Mouse (Mus musculus): ENCODE data around the gene Zbtb8a. TPM values are rescaled to one million over a fixed set of nuclear protein-coding genes. Genes with fewer than 3 reads are reported as not detected.
A peak's percentile ranks its signal among the peaks of the same experiment; 100 is the strongest.

Zbtb8a gene
- polyA plus RNA-seq, 1 experiment = 8.9 TPM

GRCm38 (mm10) chr4:129346481-129347154 lies 31.3 kb downstream of the Zbtb8a start:
- Histone ChIP-seq H3K27ac (ENCODE audit: insufficient read depth, low read length) (peak overlapping the region; percentile 45; the same call in 1 of the 2 replicates), H3K4me3 (ENCODE audit: insufficient read depth, low read length) (no peak overlapping the region), H3K4me1 (ENCODE audit: control insufficient read depth, insufficient read depth, low read length) (0 out of 2 replicates have a peak, but pooled peaks cover 2% of the 10 kb centered on the region)
- no peak for TF ChIP-seq POLR2A (IDR thresholded peaks at IDR 0.05; ENCODE audit: extremely low read depth, insufficient read depth, low read length)
- no peak for TF ChIP-seq CTCF (IDR thresholded peaks at IDR 0.05; ENCODE audit: extremely low read depth, insufficient read depth, low read length)

DNA sequence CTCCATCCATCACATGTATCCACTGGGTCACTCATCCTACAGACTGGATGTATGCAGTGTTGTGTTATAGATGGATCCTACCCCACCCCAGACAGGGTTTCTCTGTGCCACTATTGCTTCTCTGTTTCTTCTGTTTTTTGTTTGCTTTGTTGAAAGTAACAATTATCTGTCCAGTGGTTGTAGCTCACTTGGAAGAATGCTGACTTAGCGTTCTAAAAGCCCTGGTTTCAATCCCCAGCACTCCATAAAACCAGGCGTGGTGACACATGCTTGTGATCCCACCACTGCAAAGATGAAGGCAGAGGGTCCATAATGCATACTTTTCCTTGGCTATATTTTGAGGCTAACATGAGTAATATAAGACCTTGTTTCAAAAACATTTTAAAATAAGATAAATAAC lies 35.2 kb downstream of the Zbtb8a start:
- H3K4me3 ChIP-seq (ENCODE audit: insufficient read depth, low read length) = no peak overlapping the region
- TF ChIP-seq CTCF (IDR thresholded peaks at IDR 0.05; ENCODE audit: extremely low read depth, insufficient read depth, low read length) = no peak
- TF ChIP-seq POLR2A (IDR thresholded peaks at IDR 0.05; ENCODE audit: extremely low read depth, insufficient read depth, low read length) = no peak
- H3K4me1 ChIP-seq (ENCODE audit: control insufficient read depth, insufficient read depth, low read length) = 0 out of 2 replicates have a peak, but pooled peaks cover 2% of the 10 kb centered on the region
- no peak overlapping the region for H3K27ac ChIP-seq (ENCODE audit: insufficient read depth, low read length)

- Histone ChIP-seq H3K27ac (ENCODE audit: insufficient read depth, low read length) (no peak overlapping the region), H3K4me1 (ENCODE audit: control insufficient read depth, insufficient read depth, low read length) (0 out of 2 replicates have a peak, but pooled peaks cover 2% of the 10 kb centered on the region), H3K4me3 (ENCODE audit: insufficient read depth, low read length) (no peak overlapping the region)
- TF ChIP-seq POLR2A (IDR thresholded peaks at IDR 0.05; ENCODE audit: extremely low read depth, insufficient read depth, low read length) (no peak), CTCF (IDR thresholded peaks at IDR 0.05; ENCODE audit: extremely low read depth, insufficient read depth, low read length) (no peak)
Observed at GRCm38 (mm10) chr4:129341888-129342287, 36.0 kb downstream of the Zbtb8a start.

- Histone ChIP-seq H3K4me1 (ENCODE audit: control insufficient read depth, insufficient read depth, low read length) (no peaks in the 10 kb centered on the region), H3K4me3 (ENCODE audit: insufficient read depth, low read length) (no peak overlapping the region), H3K27ac (ENCODE audit: insufficient read depth, low read length) (no peak overlapping the region)
- TF ChIP-seq CTCF (IDR thresholded peaks at IDR 0.05; ENCODE audit: extremely low read depth, insufficient read depth, low read length) (no peak), POLR2A (IDR thresholded peaks at IDR 0.05; ENCODE audit: extremely low read depth, insufficient read depth, low read length) (no peak)
Observed at GRCm38 (mm10) chr4:129339743-129340142, 38.2 kb downstream of the Zbtb8a start.

- Histone ChIP-seq H3K4me3 (ENCODE audit: insufficient read depth, low read length) (peak overlapping the region; percentile 71), H3K27ac (ENCODE audit: insufficient read depth, low read length) (no peak overlapping the region), H3K4me1 (ENCODE audit: control insufficient read depth, insufficient read depth, low read length) (peaks cover 2% of the 10 kb centered on the region)
- no peak for TF ChIP-seq POLR2A (IDR thresholded peaks at IDR 0.05; ENCODE audit: extremely low read depth, insufficient read depth, low read length)
- no peak for TF ChIP-seq CTCF (IDR thresholded peaks at IDR 0.05; ENCODE audit: extremely low read depth, insufficient read depth, low read length)
Observed at GRCm38 (mm10) chr4:129336291-129336690, 41.6 kb downstream of the Zbtb8a start.

- TF ChIP-seq CTCF (IDR thresholded peaks at IDR 0.05; ENCODE audit: extremely low read depth, insufficient read depth, low read length) (no peak), POLR2A (IDR thresholded peaks at IDR 0.05; ENCODE audit: extremely low read depth, insufficient read depth, low read length) (peak; percentile 59; the same call in 1 of the 2 replicates)
- Histone ChIP-seq H3K27ac (ENCODE audit: insufficient read depth, low read length) (peak within 1 kb of the TSS; percentile 95), H3K4me3 (ENCODE audit: insufficient read depth, low read length) (peak within 1 kb of the TSS; percentile 71), H3K4me1 (ENCODE audit: control insufficient read depth, insufficient read depth, low read length) (peaks cover 2% of the 10 kb centered on the region)
Observed at GRCm38 (mm10) chr4:129335216-129336074, 42.5 kb downstream of the Zbtb8a start, which contains the start of the genes Rbbp4 and Zbtb8os. Gene Rbbp4 (minus strand): TSS chr4:129335370. Gene Zbtb8os (plus strand): TSS chr4:129335695.

DNA sequence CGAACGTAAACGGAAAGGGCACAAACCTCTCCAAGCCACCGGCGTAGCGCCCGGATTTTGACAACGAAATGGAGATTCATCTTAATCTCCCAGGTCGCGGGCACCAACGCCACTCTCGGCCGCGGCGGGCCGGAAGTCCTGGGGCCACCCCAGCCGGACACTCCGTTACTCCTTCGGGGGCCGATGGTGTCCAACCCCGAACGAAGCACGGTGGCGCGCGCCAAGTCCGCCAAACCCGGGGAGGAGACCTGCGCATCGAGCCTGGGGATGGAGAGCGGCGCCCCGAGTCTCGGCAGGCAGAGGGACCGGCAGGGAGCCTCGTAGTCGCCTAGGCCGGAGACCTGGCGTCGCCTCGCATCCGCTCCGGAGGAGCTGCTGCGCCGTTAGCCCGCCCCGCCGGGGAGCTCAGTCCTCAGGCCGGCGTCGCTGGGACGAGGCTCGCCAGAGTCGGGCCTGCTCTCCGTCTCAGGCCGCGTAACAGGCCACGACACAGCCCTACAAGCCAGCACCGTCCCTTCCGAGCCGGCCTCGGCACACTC lies 43.2 kb downstream of the Zbtb8a start:
- TF ChIP-seq POLR2A (IDR thresholded peaks at IDR 0.05; ENCODE audit: extremely low read depth, insufficient read depth, low read length) = no peak
- TF ChIP-seq CTCF (IDR thresholded peaks at IDR 0.05; ENCODE audit: extremely low read depth, insufficient read depth, low read length) = no peak
- Histone ChIP-seq H3K4me3 (ENCODE audit: insufficient read depth, low read length) (peak overlapping the region; percentile 71), H3K4me1 (ENCODE audit: control insufficient read depth, insufficient read depth, low read length) (peaks cover 2% of the 10 kb centered on the region), H3K27ac (ENCODE audit: insufficient read depth, low read length) (peak overlapping the region; percentile 91)

DNA sequence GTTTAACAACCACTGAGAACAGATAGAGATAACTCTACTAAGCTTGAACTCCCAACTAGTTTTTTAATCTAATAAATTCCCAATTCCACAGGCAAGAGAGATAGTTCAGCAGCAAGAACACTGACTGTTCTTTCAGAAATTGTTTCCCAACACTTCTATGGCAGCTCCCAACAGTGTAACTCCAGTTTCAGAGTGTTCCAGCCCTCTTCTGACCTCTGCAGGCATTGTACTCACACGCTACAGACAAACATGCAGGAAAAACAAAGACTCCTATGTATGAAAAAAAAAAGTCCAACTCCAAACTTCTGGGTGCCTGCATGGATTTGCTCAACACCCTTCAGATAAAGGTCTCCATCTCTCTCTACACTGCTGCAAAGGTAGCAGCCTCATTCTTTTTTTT lies 45.1 kb downstream of the Zbtb8a start:
- Histone ChIP-seq H3K4me3 (ENCODE audit: insufficient read depth, low read length) (no peak overlapping the region), H3K4me1 (ENCODE audit: control insufficient read depth, insufficient read depth, low read length) (peaks cover 2% of the 10 kb centered on the region), H3K27ac (ENCODE audit: insufficient read depth, low read length) (no peak overlapping the region)
- TF ChIP-seq POLR2A (IDR thresholded peaks at IDR 0.05; ENCODE audit: extremely low read depth, insufficient read depth, low read length) (no peak), CTCF (IDR thresholded peaks at IDR 0.05; ENCODE audit: extremely low read depth, insufficient read depth, low read length) (no peak)

DNA sequence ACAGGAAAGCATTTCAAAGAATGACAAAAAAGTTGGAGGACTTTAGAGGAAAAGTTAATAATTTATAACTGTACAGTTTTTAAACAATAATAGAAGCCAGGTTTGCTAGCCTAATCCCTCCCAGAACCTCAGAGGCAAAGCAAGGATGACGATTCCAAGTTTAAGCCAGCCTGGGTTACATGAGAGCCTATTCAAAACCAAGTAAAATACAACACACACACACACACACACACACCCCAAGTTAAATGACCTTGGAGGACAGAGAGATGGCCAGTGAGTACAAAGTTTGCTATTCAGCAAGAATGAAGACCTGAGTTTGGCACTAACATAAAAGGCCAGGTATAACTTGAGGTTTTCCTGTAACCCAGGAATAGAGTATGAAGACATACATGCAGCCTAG lies 51.7 kb downstream of the Zbtb8a start:
- peaks cover 5% of the 10 kb centered on the region; the same call in 1 of the 2 replicates for H3K4me1 ChIP-seq (ENCODE audit: control insufficient read depth, insufficient read depth, low read length)
- TF ChIP-seq POLR2A (IDR thresholded peaks at IDR 0.05; ENCODE audit: extremely low read depth, insufficient read depth, low read length) = no peak
- TF ChIP-seq CTCF (IDR thresholded peaks at IDR 0.05; ENCODE audit: extremely low read depth, insufficient read depth, low read length) = no peak
- H3K27ac ChIP-seq (ENCODE audit: insufficient read depth, low read length) = no peak overlapping the region
- H3K4me3 ChIP-seq (ENCODE audit: insufficient read depth, low read length) = no peak overlapping the region
